Mouse (Mus musculus): Measurements from ENCODE around the gene Syk. TPM values are rescaled to one million over a fixed set of nuclear protein-coding genes. Genes with fewer than 3 reads are reported as not detected.

Gene Syk
- polyA plus RNA-seq, 1 experiment = 126 TPM

DNA sequence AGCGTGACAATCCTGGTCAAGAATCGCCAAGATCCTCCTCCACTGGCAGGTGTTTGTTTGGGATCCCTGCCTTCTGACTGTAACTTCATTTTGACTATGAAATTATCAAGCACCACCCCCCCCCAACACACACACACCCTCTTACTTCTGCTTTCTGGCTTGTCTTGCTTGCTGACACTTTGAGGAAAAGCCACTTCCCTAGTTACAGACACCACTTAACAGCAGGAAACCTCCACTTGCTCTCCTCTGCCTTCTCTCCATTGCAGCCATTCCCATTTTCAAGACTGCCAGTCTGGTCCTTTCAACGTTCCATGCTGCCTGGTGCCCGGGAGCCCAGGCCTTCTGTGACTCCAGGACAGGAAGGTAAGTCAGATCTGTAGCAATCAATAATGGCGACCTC, 13.7 kb downstream of the Syk start:
- H3K4me3 ChIP-seq (ENCODE audit: extremely low read depth, insufficient read depth, insufficient read length) = peak overlapping the region; percentile 75
- peak; percentile 45 to 61 for DNase-seq (ENCODE audit: low read depth in 1 of 2, low spot score in 2 of 2)
- peaks cover 6% of the 10 kb centered on the region; the same call in 1 of the 2 replicates for H3K36me3 ChIP-seq (ENCODE audit: control insufficient read depth, insufficient read depth, low read length)
- peak overlapping the region; percentile 85 for H3K27ac ChIP-seq (ENCODE audit: insufficient read depth, low read length)
- WGBS = 9% methylated on average over 5 of the region's 5 CpGs
- TF ChIP-seq CTCF (IDR thresholded peaks at IDR 0.05; ENCODE audit: extremely low read depth, insufficient read depth, insufficient read length, insufficient replicate concordance) = no peak
- TF ChIP-seq POLR2A (IDR thresholded peaks at IDR 0.05; ENCODE audit: low read depth, low read length) = peak; percentile 11; the same call in 1 of the 2 replicates
- no peaks in the 10 kb centered on the region for H3K27me3 ChIP-seq (ENCODE audit: control insufficient read depth, insufficient read depth, low read length)
- H3K4me1 ChIP-seq (ENCODE audit: control insufficient read depth, insufficient read depth, insufficient read length) = peaks cover 16% of the 10 kb centered on the region; the same call in 1 of the 2 replicates

DNA sequence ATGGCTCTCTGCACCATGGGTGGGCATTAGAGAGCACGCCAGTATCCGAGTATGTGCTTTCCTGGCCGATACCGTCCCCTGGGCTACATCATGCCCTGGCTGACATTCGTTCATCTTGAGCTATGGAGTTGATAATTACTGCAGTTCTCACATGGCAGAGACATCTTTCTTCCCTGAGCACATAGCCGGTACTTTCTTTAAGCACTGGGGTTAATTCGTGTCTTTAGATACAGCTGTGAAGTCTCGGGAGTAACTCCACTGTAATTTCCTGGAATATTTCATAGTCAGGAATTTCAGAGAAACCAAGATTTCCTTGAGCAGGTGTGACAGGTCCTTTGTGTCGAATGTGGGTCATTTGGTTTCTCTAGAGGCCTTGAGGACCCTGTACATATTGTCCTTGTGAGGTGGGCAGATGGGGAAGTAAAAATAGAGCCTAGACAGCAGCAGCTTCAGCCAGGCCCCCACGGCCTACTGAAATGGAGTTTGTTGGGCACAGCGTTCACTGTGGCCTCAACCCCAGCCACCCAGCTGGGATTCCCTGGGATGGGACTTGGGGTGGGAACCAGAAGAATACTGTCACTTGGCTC, 14.2 kb downstream of the Syk start:
- TF ChIP-seq POLR2A (IDR thresholded peaks at IDR 0.05; ENCODE audit: low read depth, low read length) = no peak
- TF ChIP-seq CTCF (IDR thresholded peaks at IDR 0.05; ENCODE audit: extremely low read depth, insufficient read depth, insufficient read length, insufficient replicate concordance) = no peak
- peaks cover 6% of the 10 kb centered on the region; the same call in 1 of the 2 replicates for H3K36me3 ChIP-seq (ENCODE audit: control insufficient read depth, insufficient read depth, low read length)
- peak overlapping the region; percentile 85 for H3K27ac ChIP-seq (ENCODE audit: insufficient read depth, low read length)
- 15% methylated on average over 11 of the region's 11 CpGs for WGBS
- no peak for DNase-seq (ENCODE audit: low read depth in 1 of 2, low spot score in 2 of 2)
- no peaks in the 10 kb centered on the region for H3K27me3 ChIP-seq (ENCODE audit: control insufficient read depth, insufficient read depth, low read length)
- H3K4me3 ChIP-seq (ENCODE audit: extremely low read depth, insufficient read depth, insufficient read length) = peak overlapping the region; percentile 75
- H3K4me1 ChIP-seq (ENCODE audit: control insufficient read depth, insufficient read depth, insufficient read length) = peaks cover 17% of the 10 kb centered on the region; the same call in 1 of the 2 replicates

- no peak for DNase-seq (ENCODE audit: low read depth in 1 of 2, low spot score in 2 of 2)
- peak overlapping the region; percentile 92 for H3K27ac ChIP-seq (ENCODE audit: insufficient read depth, low read length)
- peak overlapping the region; percentile 40 for H3K4me3 ChIP-seq (ENCODE audit: extremely low read depth, insufficient read depth, insufficient read length)
- no peaks in the 10 kb centered on the region for H3K27me3 ChIP-seq (ENCODE audit: control insufficient read depth, insufficient read depth, low read length)
- peaks cover 27% of the 10 kb centered on the region; the same call in 1 of the 2 replicates for H3K4me1 ChIP-seq (ENCODE audit: control insufficient read depth, insufficient read depth, insufficient read length)
- no peak for TF ChIP-seq POLR2A (IDR thresholded peaks at IDR 0.05; ENCODE audit: low read depth, low read length)
- no peak for TF ChIP-seq CTCF (IDR thresholded peaks at IDR 0.05; ENCODE audit: extremely low read depth, insufficient read depth, insufficient read length, insufficient replicate concordance)
- WGBS = 41% methylated on average over 3 of the region's 3 CpGs
- peaks cover 7% of the 10 kb centered on the region; the same call in 1 of the 2 replicates for H3K36me3 ChIP-seq (ENCODE audit: control insufficient read depth, insufficient read depth, low read length)
Measured at GRCm38 (mm10) chr13:52598233-52598632, 15.3 kb downstream of the Syk start.

DNA sequence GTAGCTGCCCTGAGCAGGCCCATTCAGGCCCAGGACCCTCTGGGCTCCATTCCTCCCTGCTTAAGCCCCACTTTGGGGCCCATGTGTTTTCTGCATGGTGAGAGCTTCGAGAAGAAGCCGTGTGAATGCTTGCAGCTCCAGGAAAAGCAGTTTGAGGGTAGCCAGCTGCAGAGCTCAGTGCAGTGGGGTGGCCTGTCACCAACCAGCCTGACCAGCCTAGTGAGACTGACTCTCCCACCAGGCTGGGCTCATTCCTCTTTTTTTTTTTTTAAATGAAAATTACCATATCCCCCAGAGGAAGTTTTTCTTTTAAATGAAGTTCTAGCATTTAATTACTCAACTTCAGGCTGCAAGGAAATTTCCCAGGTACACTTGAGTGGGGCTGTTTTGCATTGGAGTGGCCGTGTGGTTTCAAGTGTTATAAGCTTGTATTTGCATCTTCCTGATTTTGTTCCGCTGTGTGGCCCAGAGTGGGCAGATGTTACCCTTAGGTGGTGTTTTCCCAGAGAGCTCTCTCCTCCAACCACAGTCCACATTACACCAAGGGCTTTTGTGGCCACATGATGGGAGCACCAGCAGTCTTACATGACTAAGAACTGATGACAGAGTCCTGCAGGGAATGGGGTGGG, 17.2 kb downstream of the Syk start:
- H3K4me1 ChIP-seq (ENCODE audit: control insufficient read depth, insufficient read depth, insufficient read length) = peaks cover 43% of the 10 kb centered on the region; the same call in 1 of the 2 replicates
- WGBS = 18% methylated on average over 4 of the region's 4 CpGs
- peak overlapping the region; percentile 40; the same call in 1 of the 2 replicates for H3K4me3 ChIP-seq (ENCODE audit: extremely low read depth, insufficient read depth, insufficient read length)
- H3K36me3 ChIP-seq (ENCODE audit: control insufficient read depth, insufficient read depth, low read length) = peaks cover 6% of the 10 kb centered on the region; the same call in 1 of the 2 replicates
- peak in 1 of 2 experiments; percentile 70 for DNase-seq (ENCODE audit: low read depth in 1 of 2, low spot score in 2 of 2)
- TF ChIP-seq CTCF (IDR thresholded peaks at IDR 0.05; ENCODE audit: extremely low read depth, insufficient read depth, insufficient read length, insufficient replicate concordance) (no peak), POLR2A (IDR thresholded peaks at IDR 0.05; ENCODE audit: low read depth, low read length) (peak; percentile 7; the same call in 1 of the 2 replicates)
- H3K27me3 ChIP-seq (ENCODE audit: control insufficient read depth, insufficient read depth, low read length) = no peaks in the 10 kb centered on the region
- peak overlapping the region; percentile 92 for H3K27ac ChIP-seq (ENCODE audit: insufficient read depth, low read length)

- no peak overlapping the region for H3K4me3 ChIP-seq (ENCODE audit: extremely low read depth, insufficient read depth, insufficient read length)
- no peak for TF ChIP-seq CTCF (IDR thresholded peaks at IDR 0.05; ENCODE audit: extremely low read depth, insufficient read depth, insufficient read length, insufficient replicate concordance)
- no peak for TF ChIP-seq POLR2A (IDR thresholded peaks at IDR 0.05; ENCODE audit: low read depth, low read length)
- DNase-seq (ENCODE audit: low read depth in 1 of 2, low spot score in 2 of 2) = no peak
- peak overlapping the region; percentile 39 for H3K27ac ChIP-seq (ENCODE audit: insufficient read depth, low read length)
- no peaks in the 10 kb centered on the region for H3K27me3 ChIP-seq (ENCODE audit: control insufficient read depth, insufficient read depth, low read length)
- H3K4me1 ChIP-seq (ENCODE audit: control insufficient read depth, insufficient read depth, insufficient read length) = peaks cover 51% of the 10 kb centered on the region; the same call in 1 of the 2 replicates
- 61% methylated on average over 4 of the region's 4 CpGs for WGBS
- peaks cover 6% of the 10 kb centered on the region; the same call in 1 of the 2 replicates for H3K36me3 ChIP-seq (ENCODE audit: control insufficient read depth, insufficient read depth, low read length)
Measured at GRCm38 (mm10) chr13:52602752-52603151, 19.8 kb downstream of the Syk start.

- H3K36me3 ChIP-seq (ENCODE audit: control insufficient read depth, insufficient read depth, low read length) = peaks cover 8% of the 10 kb centered on the region; the same call in 1 of the 2 replicates
- no peak overlapping the region for H3K4me3 ChIP-seq (ENCODE audit: extremely low read depth, insufficient read depth, insufficient read length)
Measured at GRCm38 (mm10) chr13:52603704-52604349, 20.9 kb downstream of the Syk start.

More at GRCm38 (mm10) chr13:52603704-52604349, 20.9 kb downstream of the Syk start:
- Histone ChIP-seq H3K27ac (ENCODE audit: insufficient read depth, low read length) (peak overlapping the region; percentile 36), H3K4me1 (ENCODE audit: control insufficient read depth, insufficient read depth, insufficient read length) (peaks cover 51% of the 10 kb centered on the region; the same call in 1 of the 2 replicates), H3K27me3 (ENCODE audit: control insufficient read depth, insufficient read depth, low read length) (no peaks in the 10 kb centered on the region)
- 68% methylated on average over 6 of the region's 6 CpGs for WGBS
- no peak for DNase-seq (ENCODE audit: low read depth in 1 of 2, low spot score in 2 of 2)
- no peak for TF ChIP-seq POLR2A (IDR thresholded peaks at IDR 0.05; ENCODE audit: low read depth, low read length)
- TF ChIP-seq CTCF (IDR thresholded peaks at IDR 0.05; ENCODE audit: extremely low read depth, insufficient read depth, insufficient read length, insufficient replicate concordance) = no peak
